Mouse (Mus musculus) MEL (cell line): ENCODE results near the gene Gfm1. TPM values are rescaled to one million over a fixed set of nuclear protein-coding genes. Genes with fewer than 3 reads are reported as not detected.

Source experiments
- DNase-seq: peaks from one replicate; pipeline ENCODE4 v3.0.0; 2011; ENCODE audit warnings: low read depth, low spot score
- H3K27ac ChIP-seq: 2 replicates; pipeline ENCODE4 v1.5.1; 2012; ENCODE audit warnings: low read depth, mild to moderate bottlenecking, control low read depth, low read length, moderate library complexity; ENCODE audit not compliant: control insufficient read depth
- H3K27me3 ChIP-seq, 2 experiments: fragments of 150-350 bp in 1 of 2; sonication (generic) in 1 of 2; 2 replicates each; pipeline ENCODE4 v1.6.1; 2012; ENCODE audit warnings: low read length in 2 of 2, mild to moderate bottlenecking in 2 of 2, improper control_type of control experiment in 1 of 2, moderate library complexity in 1 of 2; ENCODE audit not compliant: insufficient read depth in 2 of 2, control insufficient read depth in 1 of 2
- H3K36me3 ChIP-seq, 2 experiments: 2 replicates each; pipeline ENCODE4 v1.6.1; 2012 to 2014; ENCODE audit warnings: low read length in 2 of 2, improper control_type of control experiment in 1 of 2, inconsistent platforms in 1 of 2, mild to moderate bottlenecking in 1 of 2; ENCODE audit not compliant: insufficient read depth in 2 of 2, control insufficient read depth in 1 of 2
- H3K4me1 ChIP-seq, 2 experiments: fragments of 150-350 bp in 1 of 2; sonication (generic) in 1 of 2; 2 replicates each; pipeline ENCODE4 v1.6.1; 2012; ENCODE audit warnings: low read length in 2 of 2, improper control_type of control experiment in 1 of 2, mild to moderate bottlenecking in 1 of 2; ENCODE audit not compliant: insufficient read depth in 2 of 2, control insufficient read depth in 1 of 2
- H3K4me3 ChIP-seq, 2 experiments: fragments of 150-350 bp in 1 of 2; sonication (generic) in 1 of 2; 2 replicates each; pipeline ENCODE4 v1.5.1; 2012; ENCODE audit warnings: low read depth in 2 of 2, low read length in 2 of 2, mild to moderate bottlenecking in 2 of 2, moderate library complexity in 2 of 2, control low read depth in 1 of 2, improper control_type of control experiment in 1 of 2; ENCODE audit not compliant: control insufficient read depth in 1 of 2, insufficient read depth in 1 of 2
- H3K79me2 ChIP-seq: 2 replicates; pipeline ENCODE4 v1.6.1; 2012; ENCODE audit warnings: mild to moderate bottlenecking, low read length, moderate library complexity; ENCODE audit not compliant: control insufficient read depth, poor library complexity, insufficient read depth
- H3K9ac ChIP-seq: 2 replicates; pipeline ENCODE4 v1.6.1; 2012; ENCODE audit warnings: low read depth, mild to moderate bottlenecking, control low read depth, low read length, moderate library complexity; ENCODE audit not compliant: control insufficient read depth, poor library complexity, severe bottlenecking
- H3K9me3 ChIP-seq: fragments of 150-350 bp; sonication (generic); replicated peaks from 2 replicates; pipeline ENCODE4 v1.6.1; 2012; ENCODE audit warnings: mild to moderate bottlenecking, low read length, improper control_type of control experiment, moderate library complexity; ENCODE audit not compliant: insufficient read depth
- CTCF ChIP-seq, 3 experiments: IDR thresholded peaks in 2 of 3; conservative IDR thresholded peaks in 1 of 3; 2 replicates each; pipeline ENCODE4 v1.5.1; 2011 to 2012; ENCODE audit warnings: low read length in 3 of 3, low read depth in 2 of 3, mild to moderate bottlenecking in 2 of 3, improper control_type of control experiment in 1 of 3, inconsistent platforms in 1 of 3, mixed read lengths in 1 of 3, moderate library complexity in 1 of 3; ENCODE audit not compliant: control insufficient read depth in 1 of 3, insufficient read depth in 1 of 3, poor library complexity in 1 of 3, severe bottlenecking in 1 of 3
- E2F4 ChIP-seq: IDR thresholded peaks from 2 replicates; pipeline ENCODE4 v1.6.1; 2011; ENCODE audit warnings: low read depth, low read length, improper control_type of control experiment, borderline replicate concordance
- ETS1 ChIP-seq: IDR thresholded peaks from 2 replicates; pipeline ENCODE4 v1.6.1; 2012; ENCODE audit warnings: low read depth, mild to moderate bottlenecking, inconsistent platforms, low read length, improper control_type of control experiment, moderate library complexity
- GATA1 ChIP-seq: IDR thresholded peaks from 2 replicates; pipeline ENCODE4 v1.6.1; 2011; ENCODE audit warnings: low read depth, low read length, improper control_type of control experiment
- KAT2A ChIP-seq: conservative IDR thresholded peaks from 2 replicates; pipeline ENCODE4 v1.6.1; 2012; ENCODE audit warnings: low read depth, low read length, improper control_type of control experiment, inconsistent platforms
- MAZ ChIP-seq: IDR thresholded peaks from 2 replicates; pipeline ENCODE4 v1.6.1; 2012; ENCODE audit warnings: low read depth, mild to moderate bottlenecking, inconsistent platforms, low read length, improper control_type of control experiment
- MEF2A ChIP-seq: IDR thresholded peaks from 2 replicates; pipeline ENCODE4 v1.6.1; 2014; ENCODE audit warnings: low read depth, mild to moderate bottlenecking, inconsistent platforms, low read length, improper control_type of control experiment; ENCODE audit not compliant: poor library complexity, insufficient replicate concordance, severe bottlenecking; ENCODE audit errors: extremely low read depth
- MYB ChIP-seq: IDR thresholded peaks from 2 replicates; pipeline ENCODE4 v1.6.1; 2011; ENCODE audit warnings: mild to moderate bottlenecking, low read depth, low read length, improper control_type of control experiment
- NELFE ChIP-seq: IDR thresholded peaks from 2 replicates; pipeline ENCODE4 v1.6.1; 2011; ENCODE audit warnings: low read depth, low read length, improper control_type of control experiment
- POLR2AphosphoS2 ChIP-seq: IDR thresholded peaks from 2 replicates; pipeline ENCODE4 v1.6.1; 2011; ENCODE audit warnings: low read length, improper control_type of control experiment
- POLR2AphosphoS5 ChIP-seq: IDR thresholded peaks from 2 replicates; pipeline ENCODE4 v1.6.1; 2012; ENCODE audit warnings: low read depth, borderline replicate concordance, mild to moderate bottlenecking, inconsistent platforms, low read length, moderate library complexity, mixed read lengths
- RCOR1 ChIP-seq: IDR thresholded peaks from 2 replicates; pipeline ENCODE4 v1.6.1; 2012; ENCODE audit warnings: low read depth, mild to moderate bottlenecking, inconsistent platforms, low read length, improper control_type of control experiment
- SIN3A ChIP-seq: IDR thresholded peaks from 2 replicates; pipeline ENCODE4 v1.6.1; 2012; ENCODE audit warnings: low read length, improper control_type of control experiment, inconsistent platforms
- SMC3 ChIP-seq: IDR thresholded peaks from 2 replicates; pipeline ENCODE4 v1.6.1; 2011; ENCODE audit warnings: low read depth, low read length, improper control_type of control experiment
- TCF12 ChIP-seq: IDR thresholded peaks from 2 replicates; pipeline ENCODE4 v1.6.1; 2014; ENCODE audit warnings: low read depth, mild to moderate bottlenecking, inconsistent platforms, low read length, improper control_type of control experiment, moderate library complexity
- USF1 ChIP-seq: IDR thresholded peaks from 2 replicates; pipeline ENCODE4 v1.6.1; 2014; ENCODE audit warnings: low read depth, mild to moderate bottlenecking, inconsistent platforms, low read length, improper control_type of control experiment, moderate library complexity
- ZC3H11A ChIP-seq: IDR thresholded peaks from 2 replicates; pipeline ENCODE4 v1.6.1; 2012; ENCODE audit warnings: low read depth, mild to moderate bottlenecking, inconsistent platforms, low read length, improper control_type of control experiment
- ZKSCAN1 ChIP-seq: IDR thresholded peaks from 2 replicates; pipeline ENCODE4 v1.6.1; 2012; ENCODE audit warnings: low read depth, mild to moderate bottlenecking, inconsistent platforms, low read length, improper control_type of control experiment, moderate library complexity
- ZMIZ1 ChIP-seq: IDR thresholded peaks from 2 replicates; pipeline ENCODE4 v1.6.1; 2012; ENCODE audit warnings: low read depth, mild to moderate bottlenecking, inconsistent platforms, low read length, improper control_type of control experiment, moderate library complexity
- polyA plus RNA-seq, 2 experiments: library from polyadenylated mRNA; stranded (reverse) in 1 of 2; unstranded in 1 of 2; fragments of >175 nt in 1 of 2; fragments of >200 nt in 1 of 2; gene quantifications; 2 replicates each; pipeline versions ENCODE4 v1.2.1 to v1.2.4; 2012; ENCODE audit warnings: low replicate concordance in 2 of 2, low read depth in 1 of 2; ENCODE audit not compliant: insufficient read length in 2 of 2, insufficient read depth in 1 of 2, missing spikeins in 1 of 2
- total RNA-seq: library from RNA; depleted of rRNA; stranded (reverse); fragments of 300-350 nt; gene quantifications from 2 replicates; pipeline ENCODE4 v1.2.3, GENCODE M21; 2012

The Gfm1 gene
- total and polyA plus RNA-seq, 3 experiments, result 95.0 to 146 TPM; not detected in 1

DNA sequence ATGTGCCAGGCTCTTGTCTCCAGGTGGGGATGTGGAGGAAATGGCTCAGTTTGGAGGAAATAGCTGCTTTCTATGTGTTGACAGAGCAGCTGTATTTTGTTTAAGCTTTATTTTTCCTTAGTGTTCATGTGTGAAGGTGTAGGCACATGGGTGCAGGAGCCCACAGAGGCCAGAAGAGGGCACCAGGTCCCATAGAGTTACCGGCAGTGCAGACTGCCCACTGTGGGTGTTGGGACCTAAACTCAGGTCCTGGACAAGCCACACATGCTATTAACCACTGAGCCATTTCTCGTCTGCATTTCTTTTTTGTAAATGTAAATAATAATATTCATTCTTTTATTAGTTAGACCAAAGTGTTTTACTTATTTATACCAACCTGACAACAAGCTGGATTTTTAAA is 17.2 kb downstream of the Gfm1 start:
- no peaks in the 10 kb centered on the region for H3K9me3 ChIP-seq
- no peaks in the 10 kb centered on the region for H3K27me3 ChIP-seq
- no peaks in the 10 kb centered on the region for H3K79me2 ChIP-seq
- H3K27ac ChIP-seq, result no peak overlapping the region
- no peaks in the 10 kb centered on the region for H3K4me1 ChIP-seq
- no peak overlapping the region for H3K9ac ChIP-seq
- H3K36me3 ChIP-seq, result peaks cover 0 to 29% of the 10 kb centered on the region in 2 experiments; a peak in 3 of 4 replicates
- TF ChIP-seq CTCF (IDR thresholded peaks at IDR 0.05 in 2 of 3, conservative IDR thresholded peaks at IDR 0.05 in 1 of 3; ENCODE audit: control insufficient read depth in 1 of 3, insufficient read depth in 1 of 3, low read depth in 2 of 3, low read length in 3 of 3, poor library complexity in 1 of 3, severe bottlenecking in 1 of 3) (peak; percentile 31 to 43 (median 35); a peak in 5 of 6 replicates), POLR2AphosphoS5 (no peak)
- no peak overlapping the region for H3K4me3 ChIP-seq
- DNase-seq, result peak; percentile 25

DNA sequence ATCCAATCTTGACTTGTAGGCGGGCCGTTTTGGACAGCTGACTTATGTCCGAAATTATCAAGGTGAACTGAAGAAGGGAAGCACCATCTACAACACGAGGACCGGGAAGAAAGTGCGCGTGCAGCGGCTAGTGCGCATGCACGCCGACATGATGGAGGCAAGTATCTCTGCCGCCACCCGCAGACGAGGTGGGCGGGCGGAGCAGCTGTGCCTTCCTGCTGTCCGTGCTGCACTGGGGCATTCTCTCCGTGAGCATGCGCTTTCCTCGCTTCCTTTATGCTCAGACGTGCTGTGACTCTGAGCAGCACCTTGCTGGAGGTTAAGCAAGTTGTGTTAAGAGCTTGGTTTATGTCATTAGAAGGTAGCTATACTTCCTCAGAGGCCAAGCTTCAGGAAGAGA is 19.8 kb downstream of the Gfm1 start:
- TF ChIP-seq ZKSCAN1 (no peak), ZC3H11A (no peak), ETS1 (no peak), MEF2A (no peak), NELFE (no peak), MYB (no peak), MAZ (no peak), E2F4 (no peak), SIN3A (no peak), USF1 (no peak), POLR2AphosphoS2 (no peak), KAT2A (no peak)
- Histone ChIP-seq H3K27me3 (no peaks in the 10 kb centered on the region), H3K4me3 (no peak overlapping the region), H3K27ac (no peak overlapping the region), H3K9me3 (no peaks in the 10 kb centered on the region), H3K9ac (no peak overlapping the region), H3K36me3 (peaks cover 0 to 14% of the 10 kb centered on the region in 2 experiments; a peak in 3 of 4 replicates), H3K79me2 (no peaks in the 10 kb centered on the region), H3K4me1 (no peaks in the 10 kb centered on the region)
- no peak for DNase-seq

DNA sequence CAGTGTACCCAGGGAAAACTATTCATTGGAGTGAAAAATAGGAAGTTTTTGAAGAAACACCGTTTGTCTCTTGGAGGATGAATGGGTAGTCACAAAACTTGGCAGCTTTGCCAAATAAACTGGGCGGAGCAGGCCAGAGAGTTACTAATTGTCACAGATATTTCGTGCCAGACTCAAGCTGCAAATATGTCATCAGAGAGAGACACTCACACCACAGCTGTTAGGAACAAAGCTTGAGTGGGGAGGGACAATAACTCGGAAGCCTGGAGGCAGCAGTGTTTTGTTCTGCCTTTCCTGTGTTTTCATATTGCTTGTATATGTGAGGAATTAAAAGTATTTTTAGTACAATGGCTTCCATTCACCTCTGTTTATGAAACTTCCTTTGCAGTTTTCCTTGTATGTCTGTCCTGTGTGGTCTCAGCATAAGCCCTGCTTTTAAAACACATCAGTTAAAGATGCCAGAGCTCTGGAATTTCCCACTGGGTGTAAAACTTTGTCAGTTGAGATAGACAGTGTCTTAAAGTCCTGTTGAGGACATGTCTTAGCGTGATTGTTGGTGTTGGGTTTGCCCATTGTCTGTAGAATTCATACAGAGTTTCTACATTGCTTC is 20.8 kb downstream of the Gfm1 start:
- Histone ChIP-seq H3K27me3 (no peaks in the 10 kb centered on the region), H3K9me3 (no peaks in the 10 kb centered on the region), H3K36me3 (peaks cover 0 to 11% of the 10 kb centered on the region in 2 experiments; a peak in 3 of 4 replicates), H3K79me2 (no peaks in the 10 kb centered on the region), H3K9ac (no peak overlapping the region), H3K4me3 (no peak overlapping the region), H3K27ac (no peak overlapping the region), H3K4me1 (no peaks in the 10 kb centered on the region)
- TF ChIP-seq RCOR1 (no peak), KAT2A (no peak), ETS1 (no peak), GATA1 (no peak), ZMIZ1 (no peak), TCF12 (no peak), SMC3 (no peak)
- DNase-seq, result peak; percentile 26
